Mouse (Mus musculus) layer of hippocampus, adult 11-12 months (tissue): ENCODE data around the gene Gm4302.
A peak's percentile ranks its signal among the peaks of the same experiment; 100 is the strongest.
"Not testable (repeated sequence)": the region's sequence is repeated elsewhere in the genome, so short reads cannot be mapped to it uniquely, and the experiment has no call there.

Experiments used
- DNase-seq: peaks from one replicate; pipeline ENCODE4 v3.0.0; 2022; ENCODE audit warnings: low spot score

The Gm4302 gene

GRCm38 (mm10) chr10:100340536-100340935 is at the start of gene Gm4302:
TSS of gene Gm4302 (plus strand) at chr10:100340836.
- DNase-seq = not testable (repeated sequence)

GRCm38 (mm10) chr10:100296105-100296504 is 44.5 kb upstream of the Gm4302 start:
- DNase-seq = no peak

- DNase-seq = not testable (repeated sequence)
Measured at GRCm38 (mm10) chr10:100300106-100300505, 40.5 kb upstream of the Gm4302 start.

- not testable (repeated sequence) for DNase-seq
Measured at GRCm38 (mm10) chr10:100335376-100335775, 5.3 kb upstream of the Gm4302 start, which contains the start of gene Gm4301. TSS of gene Gm4301 (plus strand) at chr10:100335676.

GRCm38 (mm10) chr10:100345672-100346071 is 5.0 kb downstream of the Gm4302 start, which contains the start of gene Gm4303:
TSS of gene Gm4303 (plus strand) at chr10:100345972.
- DNase-seq = not testable (repeated sequence)

- not testable (repeated sequence) for DNase-seq
Measured at GRCm38 (mm10) chr10:100350793-100351192, 10.2 kb downstream of the Gm4302 start, which contains the start of gene Gm4305. TSS of gene Gm4305 (plus strand) at chr10:100351093.

GRCm38 (mm10) chr10:100356841-100357240 is 16.2 kb downstream of the Gm4302 start:
- peak; percentile 3 for DNase-seq

GRCm38 (mm10) chr10:100361038-100361437 is 20.4 kb downstream of the Gm4302 start, which contains the start of gene Gm4307:
TSS of gene Gm4307 (plus strand) at chr10:100361338.
- DNase-seq = not testable (repeated sequence)

GRCm38 (mm10) chr10:100382460-100382859 is 41.8 kb downstream of the Gm4302 start, which contains the start of gene Gm4312:
TSS of gene Gm4312 (minus strand) at chr10:100382560.
- DNase-seq = not testable (repeated sequence)
